Mouse (Mus musculus) retina, adult 2 months (tissue): ENCODE data around the gene Zfyve21.

ENCODE experiments used
- DNase-seq: peaks from one replicate; pipeline ENCODE4 v3.0.0-alpha.2; 2012; ENCODE audit warnings: low read depth, low spot score

Gene Zfyve21

GRCm38 (mm10) chr12:111813766-111814617 is at the start of gene Zfyve21, which contains the start of gene Xrcc3:
TSS of gene Zfyve21 (plus strand) at chr12:111814170.
TSS of gene Xrcc3 (minus strand) at chr12:111813873.
- DNase-seq: peak; percentile 95

GRCm38 (mm10) chr12:111766313-111767236 is 47.4 kb upstream of the Zfyve21 start:
- no peak for DNase-seq

GRCm38 (mm10) chr12:111768322-111768928 is 45.5 kb upstream of the Zfyve21 start:
- DNase-seq: no peak

- no peak for DNase-seq
These were observed 44.7 kb upstream of the Zfyve21 start for GRCm38 (mm10) chr12:111769306-111769705.

GRCm38 (mm10) chr12:111769816-111770577 is 44.0 kb upstream of the Zfyve21 start:
- DNase-seq: no peak

GRCm38 (mm10) chr12:111770651-111771050 is 43.3 kb upstream of the Zfyve21 start:
- DNase-seq: no peak

GRCm38 (mm10) chr12:111774156-111774555 is 39.8 kb upstream of the Zfyve21 start:
- no peak for DNase-seq

- no peak for DNase-seq
These were observed 39.1 kb upstream of the Zfyve21 start for GRCm38 (mm10) chr12:111774845-111775244.

- no peak for DNase-seq
These were observed 36.1 kb upstream of the Zfyve21 start for GRCm38 (mm10) chr12:111777919-111778318.

- DNase-seq: no peak
These were observed 34.4 kb upstream of the Zfyve21 start for GRCm38 (mm10) chr12:111779544-111779943.

GRCm38 (mm10) chr12:111785174-111785573 is 28.8 kb upstream of the Zfyve21 start:
- DNase-seq: no peak

- no peak for DNase-seq
These were observed 27.0 kb upstream of the Zfyve21 start for GRCm38 (mm10) chr12:111787015-111787414.

- no peak for DNase-seq
These were observed 23.9 kb upstream of the Zfyve21 start for GRCm38 (mm10) chr12:111790090-111790489.

GRCm38 (mm10) chr12:111790631-111791030 is 23.3 kb upstream of the Zfyve21 start:
- DNase-seq: no peak

- no peak for DNase-seq
These were observed 22.4 kb upstream of the Zfyve21 start for GRCm38 (mm10) chr12:111791474-111792104.

- no peak for DNase-seq
These were observed 19.9 kb upstream of the Zfyve21 start for GRCm38 (mm10) chr12:111794102-111794501.

GRCm38 (mm10) chr12:111794526-111795179 is 19.3 kb upstream of the Zfyve21 start:
- no peak for DNase-seq

- DNase-seq: no peak
These were observed 18.6 kb upstream of the Zfyve21 start for GRCm38 (mm10) chr12:111795180-111795895.

- DNase-seq: no peak
These were observed 16.7 kb upstream of the Zfyve21 start for GRCm38 (mm10) chr12:111797251-111797650.
